Mouse (Mus musculus) gastrocnemius, postnatal 36 days (tissue): ENCODE measurements around the gene Nos1ap. TPM values are rescaled to one million over a fixed set of nuclear protein-coding genes. Genes with fewer than 3 reads are reported as not detected.

ENCODE experiments used
- DNase-seq, 2 experiments: peaks; one replicate each; pipeline ENCODE4 v3.0.0; 2022
- intact Hi-C: fragments of 180-260 bp; cut with DNase I; formaldehyde crosslinking; loops from one replicate; pipeline ENCODE4 v1.15.1; 2025
- total RNA-seq, 2 experiments: library from RNA; stranded (reverse); gene quantifications; 2 replicates each; pipeline ENCODE4 v1.2.3; 2021

Nos1ap gene
- total RNA-seq, 2 experiments from 2014 or later, result 1.0 to 1.7 TPM

- intact Hi-C loops, result no loop called here
- DNase-seq, result no peak
Observed at GRCm38 (mm10) chr1:170385416-170385815, 204.2 kb downstream of the Nos1ap start.

- intact Hi-C loops, result no loop called here
- no peak for DNase-seq
Observed at GRCm38 (mm10) chr1:170383530-170383929, 206.1 kb downstream of the Nos1ap start.

- no peak for DNase-seq
- intact Hi-C loops, result no loop called here
Observed at GRCm38 (mm10) chr1:170381457-170381856, 208.2 kb downstream of the Nos1ap start.

GRCm38 (mm10) chr1:170380505-170380904, 209.2 kb downstream of the Nos1ap start:
- intact Hi-C loops, result no loop called here
- no peak for DNase-seq

GRCm38 (mm10) chr1:170375721-170376120, 213.9 kb downstream of the Nos1ap start:
- intact Hi-C loops, result no loop called here
- no peak for DNase-seq

- DNase-seq, result no peak
- intact Hi-C loops, result no loop called here
Observed at GRCm38 (mm10) chr1:170373750-170374149, 215.9 kb downstream of the Nos1ap start.

- intact Hi-C loops, result no loop called here
- no peak for DNase-seq
Observed at GRCm38 (mm10) chr1:170371191-170371792, 218.4 kb downstream of the Nos1ap start.

GRCm38 (mm10) chr1:170368864-170369263, 220.8 kb downstream of the Nos1ap start:
- DNase-seq, result no peak
- intact Hi-C loops, result no loop called here

- DNase-seq, result no peak
- intact Hi-C loops, result no loop called here
Observed at GRCm38 (mm10) chr1:170366981-170367700, 222.5 kb downstream of the Nos1ap start.

GRCm38 (mm10) chr1:170363746-170364145, 225.9 kb downstream of the Nos1ap start:
- DNase-seq, result no peak
- intact Hi-C loops, result no loop called here

- DNase-seq, result no peak
- intact Hi-C loops, result no loop called here
Observed at GRCm38 (mm10) chr1:170360183-170360915, 229.3 kb downstream of the Nos1ap start.

- intact Hi-C loops, result no loop called here
Observed at GRCm38 (mm10) chr1:170353335-170353734, 236.3 kb downstream of the Nos1ap start.

GRCm38 (mm10) chr1:170351080-170351479, 238.6 kb downstream of the Nos1ap start:
- DNase-seq, result no peak
- intact Hi-C loops, result no loop called here

More at GRCm38 (mm10) chr1:170353335-170353734, 236.3 kb downstream of the Nos1ap start:
- no peak for DNase-seq

GRCm38 (mm10) chr1:170346266-170346665, 243.4 kb downstream of the Nos1ap start:
- intact Hi-C loops, result no loop called here

GRCm38 (mm10) chr1:170343906-170344305, 245.8 kb downstream of the Nos1ap start:
- DNase-seq, result no peak
- intact Hi-C loops, result no loop called here

More at GRCm38 (mm10) chr1:170346266-170346665, 243.4 kb downstream of the Nos1ap start:
- no peak for DNase-seq

GRCm38 (mm10) chr1:170343081-170343480, 246.6 kb downstream of the Nos1ap start:
- DNase-seq, result no peak
- intact Hi-C loops, result no loop called here

- DNase-seq, result no peak
- intact Hi-C loops, result no loop called here
Observed at GRCm38 (mm10) chr1:170339943-170340342, 249.7 kb downstream of the Nos1ap start.

- intact Hi-C loops, result no loop called here
- DNase-seq, result no peak
Observed at GRCm38 (mm10) chr1:170332775-170333174, 256.9 kb downstream of the Nos1ap start.

- DNase-seq, result no peak
- intact Hi-C loops, result no loop called here
Observed at GRCm38 (mm10) chr1:170331926-170332325, 257.7 kb downstream of the Nos1ap start.

GRCm38 (mm10) chr1:170325277-170325676, 264.4 kb downstream of the Nos1ap start:
- no peak for DNase-seq
- intact Hi-C loops, result no loop called here

- no peak for DNase-seq
- intact Hi-C loops, result no loop called here
Observed at GRCm38 (mm10) chr1:170324312-170324711, 265.3 kb downstream of the Nos1ap start.
